Mouse (Mus musculus) thymus, adult 2 months (tissue): ENCODE measurements around the gene Cd79a.

Source experiments
- CTCF ChIP-seq: fragments of 200-500 bp; IDR thresholded peaks from 2 replicates; pipeline ENCODE4 v1.5.1; 2012; ENCODE audit warnings: mild to moderate bottlenecking, control low read depth, low read length, moderate library complexity, borderline replicate concordance; ENCODE audit not compliant: control insufficient read depth, poor library complexity, insufficient read depth; ENCODE audit errors: extremely low read depth
- POLR2A ChIP-seq: fragments of 200-500 bp; IDR thresholded peaks from 2 replicates; pipeline ENCODE4 v1.6.1; 2012; ENCODE audit warnings: mild to moderate bottlenecking, low read length, control low read depth, moderate library complexity; ENCODE audit not compliant: control insufficient read depth, poor library complexity, insufficient read depth; ENCODE audit errors: extremely low read depth

- TF ChIP-seq CTCF = no peak
- no peak for TF ChIP-seq POLR2A
Measured at GRCm38 (mm10) chr7:24931651-24932050, 34.5 kb downstream of the Cd79a start.
